Mouse (Mus musculus) embryonic fibroblast, embryonic 13.5 days (primary cell): Measurements from ENCODE around the gene Dnajb7.

ENCODE experiments used
- CTCF ChIP-seq: IDR thresholded peaks from 2 replicates; pipeline ENCODE4 v1.5.1; 2011; ENCODE audit warnings: mild to moderate bottlenecking, control low read depth, low read length, moderate library complexity, borderline replicate concordance; ENCODE audit not compliant: insufficient read depth
- POLR2A ChIP-seq: IDR thresholded peaks from 2 replicates; pipeline ENCODE4 v1.6.1; 2011; ENCODE audit warnings: low read depth, mild to moderate bottlenecking, control low read depth, low read length, moderate library complexity

- TF ChIP-seq CTCF (no peak), POLR2A (no peak)
Observed at GRCm38 (mm10) chr15:81398189-81398588, 9.9 kb downstream of the Dnajb7 start.
